Mouse (Mus musculus) kidney, postnatal 25 days (tissue): Measurements from ENCODE around the gene Parp3.
A peak's percentile ranks its signal among the peaks of the same experiment; 100 is the strongest.

Source experiments
- DNase-seq, 2 experiments: peaks; one replicate each; pipeline ENCODE4 v3.0.0; 2021; ENCODE audit warnings: mixed read lengths in 2 of 2

Parp3 gene

GRCm38 (mm10) chr9:106476924-106477484 lies at the start of gene Parp3:
Parp3 (minus strand) TSS chr9:106476949.
- DNase-seq = peak; percentile 100

DNA sequence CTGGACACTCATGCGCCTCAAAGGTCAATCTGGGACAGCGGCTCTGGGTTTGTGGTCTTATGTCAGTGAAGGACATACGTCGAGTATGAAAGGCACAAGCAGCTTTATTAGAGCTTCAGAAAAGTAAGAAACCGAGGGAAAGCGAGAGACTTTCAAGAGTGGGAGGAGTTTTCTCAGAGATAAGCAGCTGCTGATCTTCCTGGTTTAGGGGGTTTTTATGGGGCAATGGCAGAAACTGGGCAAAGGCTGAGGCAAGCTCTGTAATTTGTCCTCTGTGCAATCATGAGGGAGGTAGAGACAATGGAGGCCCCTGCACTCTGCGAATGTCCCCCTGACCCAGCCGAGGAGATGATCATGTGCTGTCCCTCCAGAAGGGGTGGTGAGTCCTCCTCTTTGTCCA lies 43.2 kb upstream of the Parp3 start:
- no peak for DNase-seq

DNA sequence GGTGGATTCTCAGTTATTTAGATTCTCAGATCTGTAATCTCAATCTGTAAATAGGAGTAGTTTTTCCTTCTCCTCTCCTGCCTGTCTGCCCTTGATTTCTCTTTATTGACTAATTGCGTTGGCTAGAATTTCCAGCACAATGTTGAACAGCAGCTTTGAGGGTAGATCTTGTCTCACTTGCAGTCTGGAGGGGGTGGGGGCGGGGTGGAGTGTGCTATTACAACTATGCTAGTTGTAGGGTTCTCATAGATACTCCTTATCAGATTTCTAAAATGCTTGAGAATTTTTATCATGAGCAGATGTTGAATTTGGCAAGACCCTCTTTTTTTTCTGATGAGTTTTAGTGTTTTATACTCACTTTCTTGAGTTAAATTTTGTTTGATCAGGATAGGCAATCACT lies 42.7 kb upstream of the Parp3 start:
- DNase-seq = no peak

DNA sequence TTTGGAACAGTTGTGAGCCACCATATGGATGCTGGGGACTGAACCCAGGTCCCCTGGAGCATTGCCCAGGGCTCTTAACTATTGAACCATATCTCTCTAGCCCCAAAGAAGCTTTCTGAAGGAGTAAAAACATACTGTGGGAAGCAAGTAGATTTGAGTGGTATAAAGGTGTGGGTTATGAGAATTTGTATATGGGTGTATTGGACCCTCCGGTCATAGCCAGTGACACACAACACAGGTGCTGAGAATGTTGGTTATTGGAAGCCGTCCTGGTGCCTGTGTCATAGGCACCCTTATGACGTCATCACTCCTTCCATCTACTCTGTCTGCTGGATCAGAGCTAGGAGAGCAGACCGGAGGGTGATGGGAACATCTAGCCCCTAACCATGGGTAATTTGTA lies 37.5 kb upstream of the Parp3 start, which contains the start of gene Iqcf5:
Gene Iqcf5 (plus strand): TSS at position 301 of the 400 bp plus-strand sequence.
- DNase-seq = no peak

DNA sequence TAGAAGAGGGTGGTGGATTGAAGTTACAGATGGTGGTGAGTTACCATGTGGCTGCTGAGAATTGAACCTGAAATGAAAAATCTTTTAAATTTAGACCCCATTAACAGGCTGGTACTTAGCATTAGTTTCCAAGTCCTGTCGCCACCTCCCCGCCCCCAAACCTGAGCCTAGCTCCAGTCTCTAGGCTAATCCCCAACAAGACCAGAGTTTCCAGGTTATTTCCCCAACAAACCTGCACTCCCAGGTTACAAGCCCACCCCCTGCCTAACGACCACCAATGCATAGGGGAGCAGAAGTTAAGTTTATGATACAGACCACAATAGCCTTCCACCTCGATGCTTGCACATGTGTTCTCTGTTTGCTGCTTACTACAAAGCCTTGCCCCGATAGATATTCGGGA lies 36.8 kb upstream of the Parp3 start:
- DNase-seq = no peak

DNA sequence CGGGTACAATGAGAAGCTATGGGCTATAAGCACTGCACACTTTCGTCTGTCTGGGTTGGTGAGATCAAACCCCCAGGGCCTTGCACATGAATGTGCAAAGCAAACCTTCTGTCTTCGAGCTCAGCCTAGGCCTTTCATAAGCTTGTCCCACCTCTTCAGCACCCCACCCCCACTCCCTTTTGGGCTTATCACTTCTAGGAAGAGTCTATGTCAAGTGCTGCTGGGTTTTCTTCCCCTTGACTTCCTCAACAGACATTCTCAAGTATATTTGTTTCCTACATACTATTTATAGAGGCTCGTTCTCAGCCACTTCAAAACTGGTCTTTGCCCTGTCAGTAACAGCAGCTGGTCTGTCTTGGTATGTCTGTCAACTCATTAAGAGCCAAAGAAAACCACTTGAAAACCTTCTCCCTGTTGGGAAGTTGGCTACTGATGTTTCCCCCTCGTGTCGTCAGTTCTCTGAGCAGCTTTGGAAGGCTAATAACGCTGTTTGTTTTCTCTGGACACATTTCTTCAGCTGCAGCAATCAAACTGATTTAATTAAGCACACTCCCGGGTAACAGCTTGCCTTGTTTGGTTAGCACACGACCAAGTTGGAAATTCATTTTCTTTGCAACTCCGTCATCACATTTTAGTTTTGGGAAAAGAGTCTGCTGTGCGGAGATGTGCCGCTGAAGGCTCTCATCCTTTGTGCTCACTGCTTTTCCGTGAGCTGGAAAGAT lies 36.1 kb upstream of the Parp3 start:
- DNase-seq = no peak

DNA sequence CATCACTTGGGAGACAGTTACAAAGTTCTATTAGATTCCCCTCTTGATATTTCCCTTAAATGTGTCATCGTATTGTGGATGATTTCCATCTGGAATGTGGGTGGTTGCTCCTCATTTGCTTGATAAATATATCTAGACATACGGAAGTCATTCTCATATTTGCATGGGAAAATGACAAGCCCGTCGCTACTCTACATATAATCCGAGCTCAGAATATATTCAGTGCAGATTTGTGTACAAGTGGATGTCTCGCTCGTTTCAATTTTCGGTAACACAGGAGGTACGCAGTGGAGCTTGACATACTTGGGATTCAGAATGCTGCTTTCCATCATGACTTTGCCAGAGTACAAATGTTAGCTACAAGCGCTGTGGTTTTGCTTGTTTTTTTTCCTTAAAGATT lies 32.6 kb upstream of the Parp3 start:
- DNase-seq = no peak

GRCm38 (mm10) chr9:106504246-106504645 lies 27.5 kb upstream of the Parp3 start:
- DNase-seq = no peak

GRCm38 (mm10) chr9:106501846-106502245 lies 25.1 kb upstream of the Parp3 start:
- peak in 1 of 2 experiments; percentile 21 for DNase-seq

GRCm38 (mm10) chr9:106499667-106500066 lies 22.9 kb upstream of the Parp3 start, which contains the start of gene Iqcf1:
Iqcf1 (plus strand) TSS chr9:106499967.
- peak in 1 of 2 experiments; percentile 19 for DNase-seq

DNA sequence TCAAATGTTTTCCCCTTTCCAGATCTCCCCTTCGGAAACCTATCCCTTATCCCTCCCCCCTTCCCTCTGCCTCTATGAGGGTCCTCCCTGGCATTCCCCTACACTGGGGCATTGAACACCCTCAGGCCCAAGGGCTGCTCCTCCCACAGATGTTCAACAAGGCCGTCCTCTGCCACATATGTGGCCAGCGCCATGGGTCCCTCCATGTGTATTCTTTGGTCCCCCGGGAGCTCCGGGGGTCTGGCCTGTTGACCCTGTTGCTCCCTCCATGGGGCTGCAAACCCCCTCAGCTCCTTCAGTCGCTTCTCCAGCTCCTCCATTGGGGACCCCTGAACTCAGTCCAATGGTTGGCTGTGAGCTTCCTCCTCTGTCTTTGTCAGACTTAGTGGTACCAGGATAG lies 10.9 kb upstream of the Parp3 start:
- DNase-seq = peak in 1 of 2 experiments; percentile 24

- DNase-seq = peak in 1 of 2 experiments; percentile 36
Measured at GRCm38 (mm10) chr9:106485076-106485475, 8.3 kb upstream of the Parp3 start.

DNA sequence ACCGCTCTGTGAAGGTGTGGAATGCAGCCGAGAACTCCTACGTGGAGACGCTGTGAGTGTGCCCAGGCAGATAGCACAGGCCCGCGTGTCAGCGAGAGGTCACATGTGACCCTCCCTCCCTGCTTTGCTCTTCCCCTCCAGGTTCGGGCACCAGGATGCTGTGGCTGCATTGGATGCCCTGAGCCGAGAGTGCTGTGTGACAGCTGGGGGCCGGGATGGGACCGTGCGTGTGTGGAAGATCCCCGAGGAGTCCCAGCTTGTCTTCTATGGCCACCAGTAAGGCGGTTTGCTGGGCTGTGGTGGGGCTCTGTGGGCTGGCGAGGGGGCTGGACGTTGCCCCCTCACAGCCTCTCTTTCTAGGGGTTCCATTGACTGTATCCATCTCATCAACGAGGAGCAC lies 6.9 kb upstream of the Parp3 start:
- DNase-seq = peak in 1 of 2 experiments; percentile 33

GRCm38 (mm10) chr9:106483136-106483535 lies 6.4 kb upstream of the Parp3 start:
- DNase-seq = peak in 1 of 2 experiments; percentile 28

DNA sequence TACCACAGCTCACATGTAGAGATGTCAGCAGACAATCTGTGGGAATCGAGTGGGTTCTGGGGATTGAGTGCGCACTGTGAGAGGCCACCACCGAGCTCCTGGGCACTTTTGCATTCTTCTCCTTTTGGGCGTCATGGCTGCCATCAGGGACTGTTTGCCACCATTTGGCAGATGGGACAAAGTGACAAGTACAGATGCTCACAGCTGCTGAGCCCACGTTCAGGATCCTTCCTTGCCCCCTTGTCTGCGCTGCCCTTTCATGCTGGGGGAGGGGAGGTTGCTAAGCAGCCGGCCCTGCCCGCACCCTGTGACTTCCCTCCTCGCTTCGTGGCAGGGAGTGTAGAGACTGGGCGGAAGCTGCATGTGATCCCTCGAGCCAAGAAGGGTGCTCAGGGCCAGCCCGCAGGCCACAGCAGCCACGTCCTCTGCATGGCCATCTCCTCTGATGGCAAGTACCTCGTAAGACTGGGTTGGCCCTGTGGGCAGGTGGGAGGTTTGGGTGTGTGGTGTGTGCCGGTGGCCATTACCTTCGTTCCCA lies 5.9 kb upstream of the Parp3 start:
- DNase-seq = peak in 1 of 2 experiments; percentile 29

GRCm38 (mm10) chr9:106481676-106482075 lies 4.9 kb upstream of the Parp3 start:
- DNase-seq = peak in 1 of 2 experiments; percentile 26

DNA sequence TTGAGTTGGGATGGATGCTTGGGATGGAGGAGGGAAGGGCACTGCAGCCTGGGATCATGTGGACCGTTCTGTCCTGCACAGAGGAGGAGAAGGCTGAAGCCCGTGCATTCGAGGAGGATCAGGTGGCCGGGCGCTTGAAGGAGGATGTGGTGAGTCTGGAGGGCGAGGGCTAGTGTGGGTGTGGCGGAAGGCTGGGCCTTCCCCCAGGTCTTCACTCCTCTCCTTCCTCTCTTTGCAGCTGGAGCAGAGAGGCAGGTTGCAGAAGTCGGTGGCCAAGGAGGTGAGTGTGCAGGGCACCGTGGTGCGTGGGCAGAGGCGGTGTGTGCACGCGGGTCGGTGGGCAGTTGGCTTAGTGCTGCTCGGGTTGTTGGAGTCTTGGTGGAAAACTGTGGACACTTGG lies 4.3 kb upstream of the Parp3 start:
- DNase-seq = peak in 1 of 2 experiments; percentile 33

DNA sequence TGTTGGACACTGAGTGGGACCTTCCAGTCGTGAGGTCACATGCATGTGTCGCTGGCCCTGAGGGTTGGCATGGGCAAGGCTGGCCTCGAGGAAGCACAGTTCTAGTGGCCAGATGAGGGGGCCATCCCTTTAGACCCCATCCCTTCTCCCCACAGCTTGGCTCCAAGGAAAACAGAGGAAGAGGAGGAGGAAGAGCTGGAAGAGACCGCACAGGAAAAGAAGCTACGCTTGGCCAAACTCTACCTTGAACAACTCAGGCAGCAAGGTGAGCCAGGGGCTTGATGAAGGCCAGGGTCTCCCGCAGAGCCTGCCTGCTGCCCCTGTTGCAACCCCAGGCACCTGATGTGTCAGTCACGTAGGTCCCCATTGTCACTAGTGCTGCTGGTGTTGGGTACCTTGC lies 3.8 kb upstream of the Parp3 start:
- peak in 1 of 2 experiments; percentile 24 for DNase-seq

DNA sequence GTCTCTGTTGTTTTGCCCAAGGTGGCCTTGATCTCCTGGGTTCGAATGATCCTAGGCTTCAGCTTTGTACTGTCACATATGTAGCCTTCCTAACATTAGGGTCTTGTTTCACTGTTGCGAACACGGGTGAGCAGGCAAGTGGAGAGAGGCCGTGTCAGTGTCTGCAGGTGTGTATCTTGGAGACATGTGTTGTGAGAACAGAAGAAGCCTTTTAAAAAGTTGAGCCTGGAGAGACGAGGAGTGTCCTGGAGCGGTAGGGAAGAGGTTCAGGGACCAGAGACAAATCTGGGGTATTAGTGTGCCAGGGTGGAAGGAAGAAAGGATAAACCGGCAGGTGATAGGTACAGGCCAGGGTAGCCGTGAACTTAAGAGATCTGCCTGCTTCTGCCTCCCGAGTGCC lies 1.4 kb upstream of the Parp3 start:
- peak in 1 of 2 experiments; percentile 22 for DNase-seq

- DNase-seq = no peak
Measured at GRCm38 (mm10) chr9:106477649-106478048, 900 bp upstream of the Parp3 start.

DNA sequence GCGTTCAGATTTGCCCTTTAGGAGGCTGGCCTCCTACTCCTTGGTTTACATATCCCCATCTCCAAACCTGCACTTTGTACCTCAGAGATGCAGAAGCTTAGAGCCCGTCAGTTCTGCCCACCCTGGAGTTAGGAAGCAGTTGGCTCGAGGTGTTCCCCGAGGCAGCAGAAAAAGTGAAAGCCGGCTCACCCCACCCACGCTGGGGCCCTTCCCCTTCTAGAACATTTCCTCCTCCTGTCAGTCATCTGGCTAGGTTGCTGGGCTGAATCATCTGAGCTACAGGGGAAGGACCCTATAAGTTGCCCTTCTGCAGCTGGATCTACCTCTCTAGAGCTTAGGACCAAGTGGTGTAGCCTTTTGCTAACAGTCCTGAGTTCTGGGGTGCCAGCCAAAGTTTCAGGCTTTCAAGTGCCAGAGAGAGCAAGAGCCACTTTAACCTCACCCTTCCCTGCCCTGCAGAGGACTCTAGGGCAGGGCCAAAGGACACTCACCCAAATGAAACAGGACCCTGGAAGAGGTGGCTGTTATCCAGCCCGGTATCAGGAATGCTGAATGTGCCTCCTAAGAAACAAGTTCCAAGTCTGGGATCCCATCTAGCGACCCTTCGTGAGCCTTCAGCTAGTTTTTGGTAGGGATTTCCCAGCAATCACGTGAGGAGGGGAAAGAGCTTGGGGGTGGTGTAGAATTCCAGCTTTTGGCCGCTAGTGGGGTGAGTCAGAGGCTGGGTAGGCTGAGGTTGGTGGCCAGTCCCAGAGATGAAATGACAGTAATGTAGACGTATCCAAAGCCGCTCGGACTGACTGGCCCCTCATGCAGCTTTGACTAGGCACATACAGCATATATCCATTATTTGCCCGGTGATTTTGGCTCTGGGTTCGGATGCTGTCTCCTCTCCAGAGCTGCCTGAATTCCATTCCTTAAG lies 486 bp downstream of the Parp3 start:
- DNase-seq = peak; percentile 66 to 77

- DNase-seq = peak in 1 of 2 experiments; percentile 45
Measured at GRCm38 (mm10) chr9:106475663-106476001, 1.1 kb downstream of the Parp3 start, which contains the start of gene Rrp9. Rrp9 (plus strand) TSS chr9:106475963.

DNA sequence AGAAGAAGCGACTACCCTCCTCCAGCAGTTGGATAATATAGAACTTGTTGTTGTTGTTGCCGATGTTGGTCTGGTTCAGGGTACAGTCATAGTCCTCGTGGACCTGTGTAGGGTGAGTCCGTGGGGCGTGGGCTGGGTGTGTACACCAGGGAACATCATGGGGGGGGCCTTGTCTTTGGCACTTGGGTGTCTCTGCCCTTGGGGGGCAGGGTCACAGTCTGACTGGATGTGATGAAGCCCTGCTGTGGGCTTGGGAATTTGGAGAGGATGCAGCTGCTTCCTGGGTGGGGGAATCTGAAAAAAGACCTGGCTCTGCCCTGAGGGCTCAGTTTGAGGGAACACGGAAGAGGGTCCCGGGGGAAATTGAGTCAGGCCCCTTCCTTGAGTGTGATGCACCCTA lies 1.7 kb downstream of the Parp3 start:
- DNase-seq = peak in 1 of 2 experiments; percentile 70
